Mouse (Mus musculus): Measurements from ENCODE around the gene Dgkb.
A peak's percentile ranks its signal among the peaks of the same experiment; 100 is the strongest.

Gene Dgkb

GRCm38 (mm10) chr12:38385942-38386341, 568.4 kb downstream of the Dgkb start:
- no peak for DNase-seq

DNA sequence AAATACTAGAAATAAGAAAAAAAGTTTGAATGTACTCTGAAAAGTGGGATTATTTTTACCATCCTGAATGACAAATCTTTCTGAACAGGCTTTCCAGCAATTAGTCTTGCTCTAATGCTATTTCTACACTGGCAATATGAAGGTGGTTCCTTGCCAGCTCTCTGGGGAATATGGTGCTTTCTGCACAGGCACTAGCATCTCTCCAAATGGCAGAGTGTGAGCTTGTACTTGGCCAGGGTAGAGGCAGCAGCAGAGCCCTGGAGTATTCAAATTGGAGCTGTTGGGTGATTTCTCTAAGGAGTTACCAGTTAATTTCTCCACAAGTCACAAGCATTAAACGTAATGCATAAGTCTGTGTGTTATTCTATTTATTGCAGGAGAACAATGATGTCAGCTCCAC, 569.5 kb downstream of the Dgkb start:
- peak; percentile 17 for DNase-seq

- DNase-seq, result no peak
Measured at GRCm38 (mm10) chr12:38387654-38388053, 570.1 kb downstream of the Dgkb start.

DNA sequence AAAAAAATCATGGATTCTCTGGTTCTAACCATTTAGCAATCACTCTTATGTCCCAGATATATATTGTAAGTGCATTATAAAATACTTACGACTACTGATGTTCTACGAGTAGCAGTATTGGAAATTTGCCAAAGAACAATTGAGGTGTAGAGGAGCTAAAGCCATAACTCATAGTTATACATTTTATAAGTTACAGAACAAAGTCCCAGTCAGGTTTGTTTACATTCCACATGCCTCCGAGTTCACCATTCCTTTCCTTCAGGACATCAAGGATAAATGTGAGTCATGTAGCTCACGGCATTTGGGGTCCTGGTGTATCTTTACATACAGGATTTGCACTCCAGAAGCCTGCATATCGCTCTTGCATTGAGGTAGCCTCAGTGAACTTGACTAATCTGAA, 570.7 kb downstream of the Dgkb start:
- no peak for DNase-seq

DNA sequence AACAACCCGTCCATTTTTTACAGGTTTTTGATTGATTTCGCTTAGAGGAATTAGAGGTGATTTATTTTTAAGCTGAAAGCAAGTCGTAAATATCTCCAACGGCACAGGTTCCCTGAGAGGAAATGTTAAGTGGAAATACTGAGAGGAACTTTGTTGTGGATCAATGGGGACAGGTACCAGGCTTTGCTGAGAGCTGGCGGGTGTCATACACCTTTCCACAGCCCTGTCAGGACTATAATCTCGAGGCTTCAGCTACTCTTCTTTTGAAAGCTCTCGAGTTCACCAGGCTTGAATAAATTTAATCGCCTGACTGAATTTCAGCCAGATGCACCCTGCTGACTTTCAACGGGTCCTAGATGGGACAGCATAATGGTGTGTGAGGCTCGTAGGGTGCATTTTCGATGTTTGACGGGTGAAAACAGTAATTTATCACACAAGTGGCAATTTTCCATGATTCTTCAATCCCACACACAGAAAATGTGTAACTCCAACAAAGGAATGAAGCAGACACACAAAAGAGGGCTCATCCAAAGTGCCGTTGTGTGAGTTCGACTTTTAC, 580.3 kb downstream of the Dgkb start:
- DNase-seq, result no peak

GRCm38 (mm10) chr12:38400089-38400488, 582.6 kb downstream of the Dgkb start:
- no peak for DNase-seq

DNA sequence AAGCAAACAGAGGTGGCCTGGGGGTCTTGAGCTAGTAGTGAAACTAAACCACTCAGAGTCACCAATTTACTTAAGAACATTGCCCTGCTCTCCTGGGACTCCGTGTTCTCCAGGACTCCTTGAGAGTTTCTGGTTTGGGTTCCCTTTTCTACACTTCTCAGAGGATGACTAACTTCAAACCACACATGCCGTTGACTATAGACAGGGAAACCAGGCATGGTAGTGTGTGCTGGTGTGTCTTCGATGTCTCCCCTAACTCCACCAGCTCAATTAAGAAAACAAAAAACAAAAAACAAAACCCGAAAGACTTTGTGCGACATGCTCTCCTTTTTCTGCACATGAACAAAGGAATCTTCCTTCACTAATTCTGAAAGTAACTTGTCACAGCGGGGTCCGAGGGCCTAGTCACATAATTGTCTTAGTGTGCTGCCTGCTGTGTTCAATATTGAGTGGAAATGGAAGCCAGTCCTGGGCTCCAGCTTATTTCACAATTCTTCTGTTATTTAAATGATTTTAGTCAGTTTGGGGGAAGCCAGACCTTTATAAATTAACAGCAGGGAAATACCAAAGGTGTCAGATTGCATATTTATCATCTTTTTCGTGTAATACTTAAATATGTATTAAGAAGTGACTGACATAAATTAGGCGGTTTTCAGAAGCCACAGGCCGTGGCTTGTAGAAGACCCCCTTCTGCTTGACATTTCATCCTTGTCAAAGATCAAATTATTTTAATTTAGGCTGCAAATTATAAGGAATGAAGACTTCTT, 618.0 kb downstream of the Dgkb start:
- DNase-seq, result no peak

DNA sequence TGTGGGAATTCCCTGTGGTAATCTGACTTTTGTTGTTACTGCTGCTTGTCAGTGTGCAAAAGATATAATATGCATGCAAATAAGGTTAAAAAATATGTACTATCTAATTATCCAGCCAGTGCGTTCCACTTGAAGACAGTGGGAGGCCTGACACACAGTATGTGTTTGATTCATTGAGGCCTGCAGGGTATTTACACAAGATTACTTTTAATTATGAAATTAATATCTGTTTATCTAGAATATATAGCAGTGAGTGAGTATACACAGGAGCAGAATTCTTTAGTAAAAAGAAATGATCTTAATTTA, 618.6 kb downstream of the Dgkb start:
- DNase-seq, result no peak

- DNase-seq, result no peak
Measured at GRCm38 (mm10) chr12:38450323-38451087, 633.0 kb downstream of the Dgkb start.

- no peak for DNase-seq
Measured at GRCm38 (mm10) chr12:38451677-38452076, 634.2 kb downstream of the Dgkb start.

DNA sequence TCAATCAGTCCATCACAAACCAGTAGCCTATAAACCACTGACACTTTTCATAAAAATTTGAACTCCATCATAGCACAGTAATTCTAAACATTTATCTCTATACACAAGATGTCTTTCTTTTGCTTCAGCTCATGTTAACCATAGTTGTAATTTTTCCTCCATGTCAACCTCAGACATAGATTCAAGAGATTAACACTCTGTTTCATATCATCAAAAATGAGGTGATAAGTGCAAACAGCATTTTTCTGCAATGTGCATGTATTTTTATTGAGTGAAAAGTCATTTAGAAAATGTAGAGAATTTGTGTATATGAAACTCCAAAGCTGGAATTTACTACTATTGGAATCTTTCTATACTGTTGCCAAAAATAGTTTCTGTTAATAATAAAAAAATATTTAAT, 650.7 kb downstream of the Dgkb start:
- no peak for DNase-seq

GRCm38 (mm10) chr12:38468605-38469004, 651.1 kb downstream of the Dgkb start:
- DNase-seq, result no peak

DNA sequence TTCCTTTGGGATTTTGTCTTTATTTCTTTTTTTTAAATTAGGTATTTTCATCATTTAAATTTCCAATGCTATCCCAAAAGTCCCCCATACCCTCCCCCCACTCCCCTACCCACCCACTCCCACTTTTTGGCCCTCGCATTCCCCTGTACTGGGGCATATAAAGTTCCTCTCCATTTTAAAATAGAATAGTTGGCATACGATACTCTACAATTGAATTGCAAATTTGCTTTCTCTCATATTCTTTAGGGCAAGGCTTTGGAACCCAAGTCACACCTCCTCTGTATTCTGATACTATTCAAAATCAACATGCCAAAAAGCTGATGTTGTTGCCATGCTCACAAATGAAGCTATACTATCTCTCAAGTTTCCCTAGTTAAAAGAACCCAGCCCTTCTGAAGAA, 679.7 kb downstream of the Dgkb start:
- no peak for DNase-seq

GRCm38 (mm10) chr12:38500931-38501330, 683.4 kb downstream of the Dgkb start:
- no peak for DNase-seq

DNA sequence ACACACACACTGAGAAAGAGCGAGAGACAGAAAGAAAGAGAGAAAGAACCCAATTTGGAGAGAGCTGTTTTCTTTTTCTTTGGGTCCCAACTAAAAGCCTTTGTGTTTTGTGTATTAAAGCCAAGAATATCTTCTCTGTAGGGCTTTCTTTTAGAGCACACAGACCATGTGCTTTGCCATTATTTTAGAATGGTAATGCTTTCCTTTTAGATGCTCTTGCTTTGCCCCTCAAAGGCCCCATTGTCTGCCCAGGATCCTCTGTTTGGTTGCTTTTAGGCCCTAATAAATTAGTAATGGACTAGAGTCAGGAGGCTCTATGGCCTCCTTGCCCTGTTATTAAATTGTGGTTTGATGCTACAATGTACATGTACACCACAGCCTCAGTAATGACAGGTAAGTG, 690.7 kb downstream of the Dgkb start:
- no peak for DNase-seq

DNA sequence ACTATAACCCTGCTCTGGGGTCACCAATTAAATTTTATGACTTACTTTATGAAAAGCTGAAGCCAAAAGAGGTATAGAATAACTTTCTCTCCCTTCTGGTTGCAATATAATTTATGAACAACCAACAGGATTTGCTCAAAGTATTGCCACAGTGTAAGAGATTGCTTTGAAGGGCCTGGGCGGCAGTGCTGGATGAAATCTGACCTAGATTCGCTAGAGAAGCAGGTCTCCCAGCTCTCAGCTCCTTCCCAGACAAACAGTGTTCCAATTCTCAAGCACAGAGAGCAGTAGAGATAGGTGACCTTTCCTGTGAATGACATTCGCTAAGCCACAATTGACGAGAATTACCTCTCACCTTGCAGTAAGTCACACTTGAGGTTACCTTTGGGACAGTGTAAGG, 727.9 kb downstream of the Dgkb start:
- no peak for DNase-seq

GRCm38 (mm10) chr12:38577141-38577540, 759.6 kb downstream of the Dgkb start:
- no peak for DNase-seq

DNA sequence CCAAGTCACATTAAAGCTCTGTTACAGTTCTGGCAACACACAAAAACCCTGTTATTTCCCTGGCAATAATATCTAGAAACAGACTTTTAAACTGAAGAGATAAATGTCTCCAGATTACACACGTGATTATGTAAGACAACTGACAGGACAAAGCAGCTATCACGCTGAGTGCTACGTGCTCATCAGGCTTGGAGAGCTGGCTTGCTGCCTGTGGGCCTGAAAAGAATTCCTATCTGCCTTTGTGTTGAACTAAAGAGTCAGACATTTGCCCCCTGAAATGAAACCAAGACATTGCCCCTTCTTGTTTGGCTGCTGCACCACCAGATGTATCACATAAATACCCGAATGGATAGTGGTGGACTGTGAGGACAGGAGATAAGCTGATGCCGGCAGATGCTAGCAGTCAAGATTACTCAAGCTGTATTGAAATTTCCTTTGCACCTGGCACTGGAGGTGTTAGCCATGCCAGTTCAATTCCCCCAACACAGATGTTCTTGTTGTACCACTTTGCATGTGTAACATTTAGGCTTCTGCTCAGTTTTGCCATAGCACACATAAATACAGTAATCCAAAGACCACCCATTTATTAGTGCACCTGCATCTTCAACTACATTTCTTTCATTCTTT, 761.8 kb downstream of the Dgkb start:
- no peak for DNase-seq

- no peak for DNase-seq
Measured at GRCm38 (mm10) chr12:38586368-38586865, 768.9 kb downstream of the Dgkb start.

DNA sequence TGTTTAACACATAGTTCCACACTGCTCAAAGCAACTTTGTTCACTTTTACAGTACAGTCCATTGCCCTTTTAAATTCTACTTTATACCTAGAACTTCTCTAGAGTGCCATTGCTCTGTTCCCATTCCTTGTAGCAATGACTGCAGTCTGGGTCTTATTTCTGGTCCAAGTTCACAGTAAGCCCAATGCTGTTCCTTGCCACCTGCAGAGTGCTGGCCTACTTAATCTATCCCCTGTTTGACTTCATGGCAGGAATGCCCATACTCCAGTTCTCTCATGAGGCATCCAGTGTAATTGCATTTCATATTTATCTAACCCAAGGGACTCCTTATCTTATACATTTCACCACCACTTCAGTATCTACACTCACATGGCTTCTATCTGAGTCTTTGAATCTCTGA, 772.4 kb downstream of the Dgkb start:
- no peak for DNase-seq

- no peak for DNase-seq
Measured at GRCm38 (mm10) chr12:38593653-38594052, 776.1 kb downstream of the Dgkb start.

GRCm38 (mm10) chr12:38594055-38594454, 776.5 kb downstream of the Dgkb start:
- DNase-seq, result peak; percentile 18

- no peak for DNase-seq
Measured at GRCm38 (mm10) chr12:38596416-38597062, 779.0 kb downstream of the Dgkb start.
